Mouse (Mus musculus) small intestine, adult 2 months (tissue): ENCODE results near the gene Sdk2.
A peak's percentile ranks its signal among the peaks of the same experiment; 100 is the strongest.

Source experiments
- CTCF ChIP-seq: fragments of 200-500 bp; IDR thresholded peaks from 2 replicates; pipeline ENCODE4 v1.5.1; 2012; ENCODE audit warnings: low read depth, mild to moderate bottlenecking, control low read depth, inconsistent platforms, low read length, moderate library complexity, mixed read lengths; ENCODE audit not compliant: insufficient replicate concordance, insufficient read length; ENCODE audit errors: extremely low read depth
- POLR2A ChIP-seq: fragments of 200-500 bp; IDR thresholded peaks from 2 replicates; pipeline ENCODE4 v1.6.1; 2012; ENCODE audit warnings: low read depth, mild to moderate bottlenecking, control low read depth, inconsistent platforms, low read length, moderate library complexity

DNA sequence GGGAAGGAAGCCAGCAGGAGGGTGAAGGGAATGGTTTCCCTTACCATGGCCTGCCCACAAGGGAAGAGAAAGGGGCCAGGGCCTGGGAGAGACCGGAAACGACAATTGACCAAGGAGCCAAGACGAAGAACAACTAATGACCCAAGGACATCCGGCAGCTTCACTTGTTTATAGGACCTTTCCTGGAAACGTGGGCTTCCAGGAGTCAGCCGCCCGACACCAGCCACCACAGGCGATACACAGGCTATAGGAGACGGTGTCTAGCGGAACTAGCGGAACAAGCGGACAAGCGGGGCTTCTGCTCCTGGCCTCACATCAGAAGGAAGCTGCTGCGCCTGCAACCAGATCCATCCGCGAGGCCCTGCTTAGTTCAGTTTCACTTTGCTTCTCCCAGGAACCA, 319.8 kb downstream of the Sdk2 start:
- TF ChIP-seq POLR2A, result 0 out of 2 replicates have a peak, but pooled peaks have one; percentile 9
- TF ChIP-seq CTCF, result no peak
